Mouse (Mus musculus): ENCODE data around the gene Lhfpl2. TPM values are rescaled to one million over a fixed set of nuclear protein-coding genes. Genes with fewer than 3 reads are reported as not detected.

The Lhfpl2 gene
- polyA plus RNA-seq, 1 experiment from 2014 or later = 16.8 TPM

GRCm38 (mm10) chr13:94069421-94070307 is 12.1 kb downstream of the Lhfpl2 start:
- Histone ChIP-seq H3K9me3 (no peaks in the 10 kb centered on the region), H3K27ac (no peak overlapping the region), H3K9ac (no peak overlapping the region), H3K4me3 (no peak overlapping the region), H3K4me2 (no peak overlapping the region), H3K27me3 (replicated peaks) (peaks cover 11% of the 10 kb centered on the region; the same call in 1 of the 2 replicates), H3K4me1 (peaks cover 13% of the 10 kb centered on the region; the same call in 1 of the 2 replicates), H3K36me3 (replicated peaks) (no peaks in the 10 kb centered on the region)
- WGBS = 25% methylated on average over 16 of the region's 16 CpGs
- no peak for ATAC-seq (replicated peaks)

DNA sequence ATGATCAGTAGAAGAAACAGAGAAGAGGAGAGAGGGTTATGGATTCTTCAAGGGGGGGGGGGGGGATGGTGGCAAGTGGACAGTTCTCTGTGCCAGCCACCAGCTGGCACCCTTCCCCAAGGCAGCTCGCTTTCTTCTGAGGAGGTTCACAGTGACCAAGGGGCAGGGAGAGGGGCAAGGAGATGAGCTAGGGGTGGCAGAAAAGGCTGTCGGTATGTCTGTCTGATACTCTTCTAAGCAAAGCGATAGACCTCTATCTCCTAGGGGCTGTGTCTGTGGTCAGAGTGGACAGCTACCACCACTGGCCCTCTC is 12.7 kb downstream of the Lhfpl2 start:
- Histone ChIP-seq H3K27me3 (replicated peaks) (peaks cover 9% of the 10 kb centered on the region; the same call in 1 of the 2 replicates), H3K36me3 (replicated peaks) (no peaks in the 10 kb centered on the region), H3K27ac (no peak overlapping the region), H3K4me1 (peaks cover 11% of the 10 kb centered on the region; the same call in 1 of the 2 replicates), H3K9me3 (no peaks in the 10 kb centered on the region), H3K9ac (no peak overlapping the region), H3K4me2 (no peak overlapping the region), H3K4me3 (no peak overlapping the region)
- WGBS = 72% methylated on average over 3 of the region's 3 CpGs
- no peak for ATAC-seq (replicated peaks)

- H3K27ac ChIP-seq = no peak overlapping the region
- no peaks in the 10 kb centered on the region for H3K9me3 ChIP-seq
- H3K4me1 ChIP-seq = peaks cover 6% of the 10 kb centered on the region; the same call in 1 of the 2 replicates
- ATAC-seq (replicated peaks) = no peak
- peaks cover 8% of the 10 kb centered on the region; the same call in 1 of the 2 replicates for H3K27me3 ChIP-seq (replicated peaks)
- H3K36me3 ChIP-seq (replicated peaks) = no peaks in the 10 kb centered on the region
- WGBS = 90% methylated on average over 3 of the region's 3 CpGs
- no peak overlapping the region for H3K9ac ChIP-seq
- H3K4me2 ChIP-seq = no peak overlapping the region
- H3K4me3 ChIP-seq = no peak overlapping the region
These were observed 13.3 kb downstream of the Lhfpl2 start for GRCm38 (mm10) chr13:94070927-94071326.

DNA sequence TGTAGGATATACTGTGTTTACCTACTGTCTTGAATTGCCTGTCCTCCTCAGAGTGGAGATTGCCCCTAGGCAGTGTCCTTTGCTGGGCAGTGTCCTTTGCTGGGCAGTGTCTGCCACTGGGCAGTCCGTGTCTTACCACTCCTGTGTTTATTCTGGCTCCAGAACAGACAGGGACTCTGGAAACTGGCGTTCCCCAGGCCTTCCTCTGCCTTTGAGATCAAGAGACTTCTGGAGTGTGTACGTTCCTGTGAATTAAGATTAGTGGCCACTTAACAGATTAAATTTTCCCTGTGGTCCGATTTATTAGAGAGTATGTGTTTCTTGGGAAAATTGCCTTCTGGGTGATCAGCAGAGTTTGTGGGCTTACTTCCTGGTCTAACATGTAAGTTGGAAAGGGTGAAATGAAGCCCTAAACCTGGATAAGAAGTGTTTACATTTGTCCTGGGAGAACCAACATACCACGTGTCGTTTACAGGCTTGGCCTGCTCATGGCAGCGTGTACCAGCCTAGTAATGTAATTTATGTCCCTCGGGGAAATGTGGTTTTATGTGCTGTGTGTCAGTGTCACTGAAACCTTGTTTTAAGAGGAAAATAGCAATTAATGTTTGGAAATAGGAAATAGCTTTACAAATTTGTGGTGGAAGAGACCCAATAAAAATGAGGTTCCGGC is 15.6 kb downstream of the Lhfpl2 start:
- Histone ChIP-seq H3K4me3 (no peak overlapping the region), H3K27ac (no peak overlapping the region), H3K36me3 (replicated peaks) (no peaks in the 10 kb centered on the region), H3K4me1 (peaks cover 12% of the 10 kb centered on the region; the same call in 1 of the 2 replicates), H3K27me3 (replicated peaks) (0 out of 2 replicates have a peak, but pooled peaks cover 3% of the 10 kb centered on the region), H3K9ac (no peak overlapping the region), H3K9me3 (no peaks in the 10 kb centered on the region), H3K4me2 (no peak overlapping the region)
- 63% methylated on average over 9 of the region's 9 CpGs for WGBS
- no peak for ATAC-seq (replicated peaks)

DNA sequence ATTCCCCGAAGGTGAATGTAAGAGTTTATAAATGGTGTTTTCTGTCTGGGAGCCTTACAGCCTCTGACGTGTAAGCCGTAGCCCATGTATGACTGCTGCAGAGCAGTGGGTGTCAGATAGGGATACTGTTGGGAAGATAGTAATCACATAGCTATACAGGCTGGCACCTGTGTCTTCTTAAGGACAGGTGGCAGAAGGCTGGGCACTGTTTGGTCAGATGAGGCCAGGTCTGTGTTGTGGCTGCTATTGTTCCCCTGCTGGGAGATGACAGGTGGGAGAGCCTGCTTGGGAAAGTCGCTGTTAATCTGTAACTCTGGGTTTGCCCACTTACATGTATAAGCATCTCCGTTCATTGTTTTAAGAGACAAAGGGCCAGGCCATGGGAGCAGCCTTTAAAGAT is 16.1 kb downstream of the Lhfpl2 start:
- Histone ChIP-seq H3K36me3 (replicated peaks) (no peaks in the 10 kb centered on the region), H3K9me3 (no peaks in the 10 kb centered on the region), H3K4me1 (peaks cover 12% of the 10 kb centered on the region; the same call in 1 of the 2 replicates), H3K27ac (no peak overlapping the region), H3K9ac (no peak overlapping the region), H3K4me3 (no peak overlapping the region), H3K27me3 (replicated peaks) (0 out of 2 replicates have a peak, but pooled peaks cover 3% of the 10 kb centered on the region), H3K4me2 (no peak overlapping the region)
- ATAC-seq (replicated peaks) = no peak
- WGBS = 63% methylated on average over 5 of the region's 5 CpGs

GRCm38 (mm10) chr13:94075181-94075580 is 17.6 kb downstream of the Lhfpl2 start:
- no peaks in the 10 kb centered on the region for H3K9me3 ChIP-seq
- no peak overlapping the region for H3K4me2 ChIP-seq
- no peak for ATAC-seq (replicated peaks)
- WGBS = 67% methylated on average over 1 of the region's 1 CpGs
- H3K27me3 ChIP-seq (replicated peaks) = 0 out of 2 replicates have a peak, but pooled peaks cover 3% of the 10 kb centered on the region
- H3K4me1 ChIP-seq = peaks cover 12% of the 10 kb centered on the region; the same call in 1 of the 2 replicates
- no peak overlapping the region for H3K9ac ChIP-seq
- H3K4me3 ChIP-seq = no peak overlapping the region
- no peaks in the 10 kb centered on the region for H3K36me3 ChIP-seq (replicated peaks)
- no peak overlapping the region for H3K27ac ChIP-seq

- no peaks in the 10 kb centered on the region for H3K36me3 ChIP-seq (replicated peaks)
- ATAC-seq (replicated peaks) = peak; percentile 52; the same call in 1 of the 2 replicates
- 0 out of 2 replicates have a peak, but pooled peaks cover 3% of the 10 kb centered on the region for H3K27me3 ChIP-seq (replicated peaks)
- H3K4me3 ChIP-seq = no peak overlapping the region
- H3K4me1 ChIP-seq = peaks cover 12% of the 10 kb centered on the region; the same call in 1 of the 2 replicates
- no peak overlapping the region for H3K4me2 ChIP-seq
- H3K9me3 ChIP-seq = no peaks in the 10 kb centered on the region
- H3K27ac ChIP-seq = no peak overlapping the region
- H3K9ac ChIP-seq = no peak overlapping the region
- 36% methylated on average over 14 of the region's 14 CpGs for WGBS
These were observed 19.8 kb downstream of the Lhfpl2 start for GRCm38 (mm10) chr13:94077136-94078018.

GRCm38 (mm10) chr13:94083196-94083595 is 25.6 kb downstream of the Lhfpl2 start:
- Histone ChIP-seq H3K9ac (no peak overlapping the region), H3K27ac (no peak overlapping the region), H3K27me3 (replicated peaks) (no peaks in the 10 kb centered on the region), H3K4me2 (no peak overlapping the region), H3K36me3 (replicated peaks) (no peaks in the 10 kb centered on the region), H3K9me3 (no peaks in the 10 kb centered on the region), H3K4me1 (no peaks in the 10 kb centered on the region), H3K4me3 (no peak overlapping the region)
- WGBS = 43% methylated on average over 8 of the region's 8 CpGs
- ATAC-seq (replicated peaks) = no peak

GRCm38 (mm10) chr13:94084220-94085126 is 26.9 kb downstream of the Lhfpl2 start:
- Histone ChIP-seq H3K4me1 (no peaks in the 10 kb centered on the region), H3K27ac (no peak overlapping the region), H3K9me3 (no peaks in the 10 kb centered on the region), H3K4me2 (no peak overlapping the region), H3K4me3 (no peak overlapping the region), H3K27me3 (replicated peaks) (no peaks in the 10 kb centered on the region), H3K9ac (no peak overlapping the region), H3K36me3 (replicated peaks) (no peaks in the 10 kb centered on the region)
- 74% methylated on average over 15 of the region's 15 CpGs for WGBS
- ATAC-seq (replicated peaks) = 0 out of 2 replicates have a peak, but pooled peaks have one; percentile 45

GRCm38 (mm10) chr13:94086090-94086808 is 28.7 kb downstream of the Lhfpl2 start:
- H3K4me1 ChIP-seq = no peaks in the 10 kb centered on the region
- H3K4me2 ChIP-seq = no peak overlapping the region
- no peak overlapping the region for H3K27ac ChIP-seq
- H3K4me3 ChIP-seq = no peak overlapping the region
- WGBS = 94% methylated on average over 12 of the region's 12 CpGs
- no peaks in the 10 kb centered on the region for H3K9me3 ChIP-seq
- no peaks in the 10 kb centered on the region for H3K36me3 ChIP-seq (replicated peaks)
- H3K9ac ChIP-seq = no peak overlapping the region
- ATAC-seq (replicated peaks) = no peak
- no peaks in the 10 kb centered on the region for H3K27me3 ChIP-seq (replicated peaks)
